Mouse (Mus musculus) liver, embryonic 16.5 days (tissue): ENCODE results near the gene Atg9a. TPM values are rescaled to one million over a fixed set of nuclear protein-coding genes. Genes with fewer than 3 reads are reported as not detected.

Source experiments
- ATAC-seq: fragments of 200-750 bp; cut with Nextera tagmentation; 2 replicates; pipeline ENCODE4 v1.8.0; 2017; ENCODE audit warnings: low read depth, mild to moderate bottlenecking, moderate number of reproducible peaks, moderate library complexity
- H3K27ac ChIP-seq: fragments of 300-500 bp; sonication (generic); 2 replicates; pipeline ENCODE4 v1.5.1; 2014; ENCODE audit warnings: mild to moderate bottlenecking, low read length
- H3K27me3 ChIP-seq: fragments of 300-500 bp; sonication (generic); 2 replicates; pipeline ENCODE4 v1.6.1; 2014; ENCODE audit warnings: low read depth, low read length, mixed read lengths; ENCODE audit not compliant: control insufficient read depth, insufficient read depth
- H3K36me3 ChIP-seq: fragments of 300-500 bp; sonication (generic); 2 replicates; pipeline ENCODE4 v1.6.1; 2014; ENCODE audit warnings: mild to moderate bottlenecking; ENCODE audit not compliant: control insufficient read depth, insufficient read depth
- H3K4me1 ChIP-seq: fragments of 300-500 bp; sonication (generic); 2 replicates; pipeline ENCODE4 v1.6.1; 2014; ENCODE audit warnings: low read depth, low read length, mixed read lengths; ENCODE audit not compliant: control insufficient read depth
- H3K4me2 ChIP-seq: fragments of 300-500 bp; sonication (generic); 2 replicates; pipeline ENCODE4 v1.6.1; 2014; ENCODE audit warnings: low read depth, low read length, mixed read lengths
- H3K4me3 ChIP-seq: fragments of 300-500 bp; sonication (generic); 2 replicates; pipeline ENCODE4 v1.5.1; 2014; ENCODE audit warnings: low read depth, mild to moderate bottlenecking, low read length
- H3K9ac ChIP-seq: fragments of 300-500 bp; sonication (generic); 2 replicates; pipeline ENCODE4 v1.6.1; 2014; ENCODE audit warnings: low read depth, low read length
- H3K9me3 ChIP-seq: fragments of 300-500 bp; sonication (generic); replicated peaks from 2 replicates; pipeline ENCODE4 v1.6.1; 2016; ENCODE audit warnings: low read length; ENCODE audit not compliant: control insufficient read depth
- WGBS: fragments of 180-500 bp; shearing (Covaris S2); extraction: QIAGEN DNeasy Blood & Tissue Kit; methylation state at CpG from one replicate; pipeline ENCODE4 v1.1.7; 2014; ENCODE audit not compliant: insufficient replicate concordance; 5-methylcytosine and 5-hydroxymethylcytosine counted together
- polyA plus RNA-seq: library from polyadenylated mRNA; unstranded; fragments of >200 nt; fragmentation: Nextera tagmentation; extraction: Ambion mirVana; gene quantifications from 2 replicates; pipeline ENCODE4 v1.2.1, GENCODE M21; 2015

Gene Atg9a
- polyA plus RNA-seq, 1 experiment from 2014 or later: 28.5 TPM

DNA sequence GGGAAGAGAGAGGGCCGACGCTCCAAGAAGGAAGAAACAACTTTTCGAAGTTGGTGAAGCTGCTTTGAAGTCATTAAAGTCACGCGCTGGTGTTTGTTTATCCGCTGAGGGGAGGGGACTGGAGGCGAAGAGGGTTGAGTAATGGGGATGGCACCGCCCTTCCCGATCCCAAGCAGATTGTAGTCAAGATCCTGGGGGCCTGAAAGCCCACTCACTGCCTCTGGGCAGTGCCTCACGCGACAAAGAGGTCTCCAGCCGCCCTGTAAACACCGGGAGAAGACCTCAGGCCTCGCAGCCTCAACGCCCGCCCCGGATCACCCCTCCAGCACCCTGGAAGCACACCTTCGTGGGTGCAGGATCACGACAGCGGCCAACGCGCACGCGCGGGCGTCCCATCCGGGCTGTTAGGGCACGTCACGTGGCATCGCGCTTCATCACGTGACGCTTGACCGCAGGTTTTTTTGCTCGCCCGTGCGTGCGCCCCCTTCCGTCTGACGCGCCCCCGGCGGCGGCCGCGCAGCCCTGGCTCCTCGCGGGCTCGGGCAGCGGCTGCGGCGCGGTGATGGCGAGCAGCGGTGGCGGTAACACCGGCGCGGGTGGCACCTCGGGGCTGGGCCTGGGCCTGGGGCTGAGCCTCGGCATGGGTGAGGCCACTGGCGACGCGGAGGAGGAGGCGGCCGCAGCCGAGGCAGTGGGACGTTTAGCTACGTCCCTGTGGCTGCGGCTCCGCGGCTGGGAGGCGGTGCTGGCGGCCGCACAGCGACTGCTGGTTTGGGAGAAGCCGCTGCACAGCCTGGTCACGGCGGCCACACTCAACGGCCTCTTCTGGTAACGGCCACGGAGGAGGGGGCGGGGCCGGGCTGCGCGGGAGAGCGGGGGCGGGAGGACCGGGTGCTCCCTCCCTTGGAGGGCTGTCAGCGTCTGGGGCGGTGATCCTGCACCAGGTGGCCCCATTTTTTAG is 49.4 kb downstream of the Atg9a start, which contains the start of the genes Cnppd1 and Retreg2:
Cnppd1 (minus strand) TSS at position 411 of the 961 bp plus-strand sequence.
Retreg2 (plus strand) TSS at position 478 of the 961 bp plus-strand sequence.
- Histone ChIP-seq H3K9me3 (no peaks in the 10 kb centered on the region), H3K4me3 (peak within 1 kb of the TSS; percentile 96), H3K4me2 (peak within 1 kb of the TSS; percentile 91), H3K27ac (peak within 1 kb of the TSS; percentile 100), H3K27me3 (no peaks in the 10 kb centered on the region), H3K4me1 (peaks cover 68% of the 10 kb centered on the region), H3K36me3 (peaks cover 50% of the 10 kb centered on the region), H3K9ac (peak within 1 kb of the TSS; percentile 99)
- ATAC-seq: peak; percentile 77
- WGBS: under 1% methylated on average over 89 of the region's 91 CpGs

DNA sequence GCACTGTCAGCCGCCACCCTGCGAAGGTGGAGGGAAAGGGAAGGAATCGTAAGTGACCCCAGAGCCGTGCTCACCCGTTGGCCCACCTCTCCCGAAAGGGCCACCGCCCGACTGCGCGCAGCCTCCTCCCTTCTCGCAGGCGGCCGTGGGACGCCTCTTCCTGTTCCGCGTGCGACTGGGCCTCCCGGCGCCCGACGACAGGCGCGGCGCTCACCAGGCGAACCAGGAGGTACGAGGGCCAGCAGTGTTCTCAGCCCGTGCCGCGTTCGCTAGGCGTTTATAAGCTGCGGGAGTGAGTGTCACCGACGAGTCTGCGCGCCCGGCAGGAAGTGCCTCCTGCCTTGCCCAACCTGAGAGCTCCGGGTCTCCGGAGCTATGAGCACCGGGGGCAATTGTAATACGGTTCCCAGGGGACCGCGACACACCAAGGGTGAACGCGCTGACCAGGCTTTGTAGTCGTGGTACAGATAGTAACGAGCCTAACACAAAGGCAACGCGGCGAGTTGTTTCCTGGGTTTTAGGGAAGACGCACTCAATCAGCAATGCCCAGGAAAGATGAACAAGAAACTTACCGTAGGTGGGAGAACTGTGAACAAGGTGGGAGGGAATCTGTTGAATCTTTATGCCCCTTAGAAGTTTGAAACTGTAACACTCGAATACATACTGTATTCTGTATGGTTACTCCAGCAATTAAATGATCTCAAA is 50.4 kb downstream of the Atg9a start:
- H3K4me3 ChIP-seq: peak overlapping the region; percentile 96
- peak; percentile 54 for ATAC-seq
- H3K4me1 ChIP-seq: peaks cover 68% of the 10 kb centered on the region
- peak overlapping the region; percentile 100 for H3K27ac ChIP-seq
- no peaks in the 10 kb centered on the region for H3K27me3 ChIP-seq
- H3K4me2 ChIP-seq: peak overlapping the region; percentile 91
- peak overlapping the region; percentile 99 for H3K9ac ChIP-seq
- under 1% methylated on average over 53 of the region's 53 CpGs for WGBS
- peaks cover 43% of the 10 kb centered on the region for H3K36me3 ChIP-seq
- no peaks in the 10 kb centered on the region for H3K9me3 ChIP-seq

DNA sequence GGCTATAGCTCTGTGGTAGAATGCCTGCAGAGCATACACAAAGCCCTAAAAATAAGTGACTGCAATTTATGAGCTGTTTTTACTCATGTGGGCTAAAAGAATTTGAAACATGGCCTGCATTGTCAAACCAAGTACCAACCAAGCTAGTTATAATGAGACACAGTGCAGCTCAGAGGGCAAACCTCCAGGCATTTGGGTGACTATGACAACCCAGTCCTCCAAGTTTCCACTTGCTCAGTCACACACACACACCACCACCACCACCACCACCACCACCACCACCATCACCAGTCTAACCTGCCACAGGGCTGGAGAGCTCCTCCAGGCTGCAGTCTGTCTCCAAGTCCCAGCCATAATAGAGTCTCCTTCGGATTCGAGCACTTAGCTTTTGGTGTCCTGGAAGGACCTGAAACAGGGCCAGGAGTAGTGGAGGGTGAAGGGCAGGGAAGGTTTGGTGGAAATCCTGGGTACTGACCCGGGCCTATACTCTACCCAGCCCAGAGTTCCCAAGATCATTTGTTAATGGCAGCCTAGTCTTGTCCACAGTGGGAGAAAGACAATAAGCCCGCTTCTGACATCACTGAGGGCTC is 51.3 kb downstream of the Atg9a start:
- no peaks in the 10 kb centered on the region for H3K9me3 ChIP-seq
- H3K36me3 ChIP-seq: peaks cover 42% of the 10 kb centered on the region
- H3K4me3 ChIP-seq: peak overlapping the region; percentile 96
- no peaks in the 10 kb centered on the region for H3K27me3 ChIP-seq
- 28% methylated on average over 4 of the region's 4 CpGs for WGBS
- H3K27ac ChIP-seq: peak overlapping the region; percentile 100
- H3K4me2 ChIP-seq: peak overlapping the region; percentile 91
- ATAC-seq: no peak
- peak overlapping the region; percentile 99 for H3K9ac ChIP-seq
- H3K4me1 ChIP-seq: peaks cover 68% of the 10 kb centered on the region

DNA sequence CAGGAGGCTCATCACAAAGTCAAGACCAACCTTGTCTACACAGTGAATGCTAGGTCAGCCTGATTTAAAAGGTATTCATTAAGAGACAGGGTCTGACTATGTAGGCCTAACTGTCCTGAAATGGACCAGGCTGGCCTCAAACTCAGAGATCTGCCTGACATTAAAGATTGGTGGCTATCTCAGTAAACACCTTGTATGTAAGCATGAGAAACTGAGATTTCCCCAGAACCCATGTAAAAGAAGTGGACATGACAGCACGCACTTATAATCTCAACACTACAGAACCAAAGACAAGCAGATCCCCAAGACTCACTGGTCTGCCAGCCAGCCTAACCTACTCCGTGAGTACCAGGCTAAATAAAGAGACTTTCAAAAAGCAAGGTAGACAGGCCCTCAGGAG is 53.5 kb downstream of the Atg9a start:
- peak overlapping the region; percentile 20; the same call in 1 of the 2 replicates for H3K4me3 ChIP-seq
- H3K4me1 ChIP-seq: peaks cover 61% of the 10 kb centered on the region
- H3K27ac ChIP-seq: peak overlapping the region; percentile 95
- ATAC-seq: no peak
- no peaks in the 10 kb centered on the region for H3K27me3 ChIP-seq
- H3K4me2 ChIP-seq: peak overlapping the region; percentile 64
- 59% methylated on average over 2 of the region's 2 CpGs for WGBS
- no peaks in the 10 kb centered on the region for H3K9me3 ChIP-seq
- H3K9ac ChIP-seq: peak overlapping the region; percentile 8; the same call in 1 of the 2 replicates
- peaks cover 39% of the 10 kb centered on the region for H3K36me3 ChIP-seq

DNA sequence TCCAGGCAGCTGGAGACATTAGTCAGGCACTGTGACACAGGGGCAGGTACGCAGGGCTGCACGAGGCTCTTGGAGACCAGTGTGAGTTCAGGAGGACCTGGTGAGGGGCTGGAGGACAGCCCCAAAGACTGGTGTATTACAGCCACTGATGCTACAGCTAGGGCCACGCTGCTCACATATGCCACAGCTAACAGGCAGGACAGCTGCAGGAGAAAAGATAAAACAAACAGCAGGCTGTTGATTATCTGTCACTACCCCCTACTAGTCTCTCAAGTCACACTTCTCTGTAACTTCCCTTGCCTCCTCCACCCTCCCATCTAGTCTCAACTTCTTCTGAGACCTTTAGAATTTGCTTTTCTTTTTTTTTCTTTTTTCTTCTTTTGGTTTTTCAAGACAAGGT is 55.3 kb downstream of the Atg9a start:
- Histone ChIP-seq H3K4me3 (peak overlapping the region; percentile 36), H3K9ac (peak overlapping the region; percentile 64), H3K9me3 (no peaks in the 10 kb centered on the region), H3K4me2 (peak overlapping the region; percentile 64), H3K4me1 (peaks cover 63% of the 10 kb centered on the region), H3K27me3 (no peaks in the 10 kb centered on the region), H3K36me3 (peaks cover 39% of the 10 kb centered on the region), H3K27ac (peak overlapping the region; percentile 95)
- 11% methylated on average over 3 of the region's 3 CpGs for WGBS
- ATAC-seq: peak; percentile 87

DNA sequence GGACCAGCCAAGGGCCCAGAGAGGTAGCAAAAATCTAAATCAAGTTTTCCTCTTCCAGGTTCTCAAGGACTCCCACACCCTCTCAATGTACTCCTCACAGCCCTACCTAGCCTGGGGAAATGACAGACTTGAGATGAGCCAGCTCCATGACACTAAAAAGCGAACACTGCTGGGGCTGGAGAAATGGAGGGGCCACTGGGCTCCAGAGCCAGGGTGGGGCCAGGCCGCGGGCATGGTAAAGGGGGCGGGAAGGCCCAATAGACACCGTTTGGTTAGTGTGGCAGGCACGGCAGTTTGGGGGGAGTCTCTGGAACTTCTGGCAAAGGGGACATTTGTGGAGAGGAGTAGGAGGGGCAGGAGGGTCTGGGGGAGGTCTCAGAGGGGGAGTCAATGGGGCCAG is 55.7 kb downstream of the Atg9a start:
- peak overlapping the region; percentile 95 for H3K27ac ChIP-seq
- H3K4me3 ChIP-seq: peak overlapping the region; percentile 36
- ATAC-seq: peak; percentile 57
- H3K36me3 ChIP-seq: peaks cover 39% of the 10 kb centered on the region
- H3K27me3 ChIP-seq: no peaks in the 10 kb centered on the region
- 20% methylated on average over 6 of the region's 6 CpGs for WGBS
- peak overlapping the region; percentile 64 for H3K4me2 ChIP-seq
- H3K9me3 ChIP-seq: no peaks in the 10 kb centered on the region
- H3K4me1 ChIP-seq: peaks cover 63% of the 10 kb centered on the region
- H3K9ac ChIP-seq: peak overlapping the region; percentile 64

DNA sequence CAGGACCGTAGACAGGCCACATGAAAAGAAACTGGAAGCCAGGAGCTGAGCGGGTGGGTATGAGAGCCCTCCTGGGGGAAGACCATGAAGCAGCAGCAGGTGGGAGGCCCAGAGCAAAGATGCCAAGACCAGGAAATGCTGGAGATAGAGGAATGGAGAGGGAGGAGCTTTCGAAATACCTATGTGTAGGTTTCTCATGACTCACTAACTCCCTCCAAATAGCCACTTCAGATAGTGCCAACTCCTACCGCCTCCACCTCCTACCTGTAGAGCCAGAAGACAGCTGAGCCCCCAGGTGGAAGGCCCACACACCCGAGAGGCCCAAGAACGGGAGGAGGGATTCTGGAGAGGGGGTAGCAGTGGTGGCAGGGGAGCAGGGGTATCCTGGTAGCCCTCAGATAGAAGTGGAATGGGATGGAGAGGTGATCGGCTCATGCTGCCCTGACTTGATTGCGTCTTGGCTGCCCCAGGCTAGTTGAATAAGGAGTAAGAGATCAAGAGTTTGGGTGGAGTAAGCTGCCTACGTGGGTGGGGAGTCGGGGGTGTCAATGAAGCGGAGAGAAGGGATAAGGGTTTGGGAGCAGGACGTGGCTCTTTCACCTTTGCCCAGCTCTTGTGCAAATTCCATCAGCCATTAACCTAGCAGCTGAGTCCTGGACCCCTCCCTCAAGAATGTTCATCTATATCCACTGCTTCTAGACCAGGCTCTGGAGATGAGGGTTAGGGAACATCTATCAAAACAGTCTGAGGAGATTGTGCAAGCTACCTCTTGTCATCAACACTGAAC is 58.4 kb downstream of the Atg9a start, which contains the start of gene Slc23a3:
Slc23a3 (minus strand) TSS at position 470 of the 787 bp plus-strand sequence.
- no peak; the same call in 1 of the 2 replicates for ATAC-seq
- H3K27me3 ChIP-seq: no peaks in the 10 kb centered on the region
- 55% methylated on average over 12 of the region's 12 CpGs for WGBS
- no peak within 1 kb of the TSS for H3K4me3 ChIP-seq
- H3K9me3 ChIP-seq: no peaks in the 10 kb centered on the region
- H3K4me1 ChIP-seq: peaks cover 44% of the 10 kb centered on the region
- H3K4me2 ChIP-seq: peak within 1 kb of the TSS; percentile 21; the same call in 1 of the 2 replicates
- H3K36me3 ChIP-seq: peaks cover 30% of the 10 kb centered on the region
- H3K27ac ChIP-seq: 0 out of 2 replicates have a peak within 1 kb of the TSS, but pooled peaks have one; percentile 28
- H3K9ac ChIP-seq: no peak within 1 kb of the TSS
